Mouse (Mus musculus): Measurements from ENCODE around the gene Ros1. TPM values are rescaled to one million over a fixed set of nuclear protein-coding genes. Genes with fewer than 3 reads are reported as not detected.

Gene Ros1
- polyA plus RNA-seq, 1 experiment from 2014 or later, result not detected

DNA sequence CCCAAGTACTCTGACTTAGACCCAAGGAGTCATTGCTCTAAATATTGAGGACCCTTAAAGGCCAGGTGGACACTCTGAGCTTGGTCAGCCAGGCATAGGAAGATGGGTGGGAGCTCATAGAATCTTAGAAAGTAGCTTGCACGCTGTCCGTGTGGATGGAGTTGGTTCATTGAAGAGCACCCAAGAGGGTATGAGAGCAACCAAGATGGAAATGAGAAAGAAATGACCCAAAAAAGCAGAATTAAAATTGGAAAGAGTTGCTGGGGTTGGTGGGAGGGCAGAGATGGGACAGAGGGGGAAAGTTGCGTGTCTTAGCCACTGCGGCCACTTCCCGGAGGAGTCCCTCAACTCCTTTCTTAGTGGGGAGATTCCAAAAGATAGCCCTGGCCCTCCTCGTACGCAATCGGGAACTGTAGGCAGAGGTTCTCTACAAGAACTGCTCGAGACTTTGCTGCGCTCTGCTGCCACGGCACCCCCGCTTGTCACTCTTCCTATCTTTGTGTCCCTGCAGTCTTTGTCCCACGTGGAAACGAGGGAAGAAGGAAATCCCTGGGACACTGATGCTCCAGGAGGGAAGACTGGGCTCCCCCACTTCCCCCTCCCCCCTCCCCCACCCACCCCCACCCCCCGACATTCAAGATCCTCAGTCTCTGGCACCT lies 173.2 kb downstream of the Ros1 start:
- Histone ChIP-seq H3K4me1 (ENCODE audit: control insufficient read depth, insufficient read depth, low read length) (peaks cover 16% of the 10 kb centered on the region), H3K9me3 (replicated peaks; ENCODE audit: control insufficient read depth, low read length, poor library complexity, severe bottlenecking) (no peaks in the 10 kb centered on the region), H3K9ac (ENCODE audit: low read depth, low read length) (no peak overlapping the region), H3K27ac (ENCODE audit: low read length) (no peak overlapping the region), H3K36me3 (ENCODE audit: control insufficient read depth, insufficient read depth, low read length) (no peaks in the 10 kb centered on the region), H3K4me3 (ENCODE audit: low read depth, low read length) (peak overlapping the region; percentile 50), H3K4me2 (ENCODE audit: low read length) (peak overlapping the region; percentile 93), H3K27me3 (ENCODE audit: control insufficient read depth, insufficient read depth, low read depth, low read length) (peaks cover 52% of the 10 kb centered on the region)
- ATAC-seq, result peak; percentile 65
- under 1% methylated on average over 15 of the region's 15 CpGs for WGBS

DNA sequence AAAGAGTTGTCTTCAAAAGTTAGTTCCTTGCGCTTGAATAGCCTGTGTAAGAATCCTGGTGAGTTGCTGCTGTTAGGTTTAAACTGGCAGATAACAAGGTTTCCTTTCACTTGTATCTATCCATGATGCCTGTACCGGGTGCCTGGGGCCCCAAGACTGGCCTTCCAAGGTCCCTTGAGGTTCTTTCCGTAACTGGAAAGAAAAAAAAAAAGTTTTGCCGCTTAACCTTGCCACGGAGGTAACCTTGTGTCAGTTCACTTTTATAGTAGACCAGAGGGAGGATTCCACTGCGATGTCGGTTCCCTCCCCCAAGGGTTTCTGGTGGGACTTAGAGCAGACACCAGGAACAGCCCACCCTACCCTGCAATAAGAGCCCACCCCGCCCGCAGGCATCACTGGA lies 173.8 kb downstream of the Ros1 start:
- Histone ChIP-seq H3K27ac (ENCODE audit: low read length) (no peak overlapping the region), H3K27me3 (ENCODE audit: control insufficient read depth, insufficient read depth, low read depth, low read length) (peaks cover 48% of the 10 kb centered on the region), H3K4me3 (ENCODE audit: low read depth, low read length) (no peak overlapping the region), H3K4me2 (ENCODE audit: low read length) (no peak overlapping the region), H3K4me1 (ENCODE audit: control insufficient read depth, insufficient read depth, low read length) (peaks cover 16% of the 10 kb centered on the region), H3K36me3 (ENCODE audit: control insufficient read depth, insufficient read depth, low read length) (no peaks in the 10 kb centered on the region), H3K9me3 (replicated peaks; ENCODE audit: control insufficient read depth, low read length, poor library complexity, severe bottlenecking) (no peaks in the 10 kb centered on the region), H3K9ac (ENCODE audit: low read depth, low read length) (no peak overlapping the region)
- WGBS, result under 1% methylated on average over 9 of the region's 9 CpGs
- ATAC-seq, result no peak

DNA sequence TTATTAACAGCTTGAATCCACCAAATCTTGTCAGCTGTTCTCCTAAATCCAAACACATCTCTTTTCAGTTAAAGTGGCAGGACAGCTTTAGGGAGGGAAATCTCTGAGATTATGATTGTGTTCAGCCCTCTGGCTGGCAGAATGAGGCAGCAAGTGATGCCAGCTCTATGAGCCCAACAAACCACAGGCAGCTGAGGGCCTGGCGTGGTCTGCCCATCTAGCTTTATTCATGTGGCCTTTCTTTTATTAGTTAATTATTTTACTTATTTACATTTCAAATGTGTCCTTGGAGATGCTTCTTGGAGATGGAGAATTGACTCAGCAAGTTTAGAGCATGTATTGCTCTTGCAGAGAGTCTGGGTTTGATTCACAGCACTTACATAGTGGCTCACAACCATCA lies 176.6 kb downstream of the Ros1 start:
- Histone ChIP-seq H3K4me2 (ENCODE audit: low read length) (no peak overlapping the region), H3K36me3 (ENCODE audit: control insufficient read depth, insufficient read depth, low read length) (no peaks in the 10 kb centered on the region), H3K9me3 (replicated peaks; ENCODE audit: control insufficient read depth, low read length, poor library complexity, severe bottlenecking) (no peaks in the 10 kb centered on the region), H3K27ac (ENCODE audit: low read length) (no peak overlapping the region), H3K4me1 (ENCODE audit: control insufficient read depth, insufficient read depth, low read length) (peaks cover 16% of the 10 kb centered on the region), H3K9ac (ENCODE audit: low read depth, low read length) (no peak overlapping the region), H3K27me3 (ENCODE audit: control insufficient read depth, insufficient read depth, low read depth, low read length) (peaks cover 21% of the 10 kb centered on the region), H3K4me3 (ENCODE audit: low read depth, low read length) (no peak overlapping the region)
- ATAC-seq, result no peak
- 46% methylated on average over 1 of the region's 1 CpGs for WGBS

Small RNA genes within 50 kb of the gene (microRNA-seq; reads per million reads assigned to microRNA genes)
- gene Gm24084, result not detected

Other genes starting within 250 kb of the Ros1 start
- 0.60 and 2.9 TPM in 2 replicates for gene Vgll2, start 172.7 kb downstream of the Ros1 start, polyA plus RNA-seq (2015; fragmentation: Nextera tagmentation; extraction: Ambion mirVana)
- gene Dcbld1, start 38.4 kb upstream of the Ros1 start, polyA plus RNA-seq (2015; fragmentation: Nextera tagmentation; extraction: Ambion mirVana), result 18.7 and 20.4 TPM in 2 replicates
- not detected in 2 replicates for gene Gm26741, start 163.5 kb upstream of the Ros1 start, polyA plus RNA-seq (2015; fragmentation: Nextera tagmentation; extraction: Ambion mirVana)
- 24.8 and 27.4 TPM in 2 replicates for gene Gopc, start 186.9 kb upstream of the Ros1 start, polyA plus RNA-seq (2015; fragmentation: Nextera tagmentation; extraction: Ambion mirVana)
- gene Nepn, start 193.7 kb upstream of the Ros1 start, polyA plus RNA-seq (2015; fragmentation: Nextera tagmentation; extraction: Ambion mirVana), result not detected in 2 replicates
- 23.5 and 24.7 TPM in 2 replicates for gene Nus1, start 222.3 kb upstream of the Ros1 start, polyA plus RNA-seq (2015; fragmentation: Nextera tagmentation; extraction: Ambion mirVana)